ENCODE assay signal across 16 mouse cellular contexts in genomic region chrX:166673404-166673803, GRCm38 (mm10).
A peak's percentile ranks its signal among the peaks of the same experiment; 100 is the strongest.
DNase-seq lines count a peak whose midpoint lies in the region; ATAC-seq and TF ChIP-seq lines count a peak whose summit lies in the region.
"Had no signal": no experiment of that assay in that cellular context is flagged by ENCODE, and none has a peak within 500 bp of the region (broad histone marks: within the 10 kb centered on the region; RNA-seq: fewer than 3 reads in every experiment).

No protein-coding gene starts in this region.

- H3K9ac ChIP-seq in heart, embryonic 11.5 days (ENCODE audit: low read depth, low read length) = no peak overlapping the region
- H3K9ac ChIP-seq in intestine, postnatal 0 days (ENCODE audit: low read depth, low read length) = no peak overlapping the region
- H3K9ac ChIP-seq: embryonic facial prominence, embryonic 12.5 days; forebrain, embryonic 15.5 days; heart, embryonic 15.5 days; hindbrain, embryonic 15.5 days had no signal

- no peak overlapping the region for H3K4me3 ChIP-seq in heart, embryonic 11.5 days (ENCODE audit: low read depth, low read length)
- H3K4me3 ChIP-seq in olfactory bulb, adult 2 months (ENCODE audit: insufficient read depth, low read depth, low read length) = no peak overlapping the region
- H3K4me3 ChIP-seq in intestine, postnatal 0 days (ENCODE audit: low read depth, low read length) = no peak overlapping the region
- H3K4me3 ChIP-seq: embryonic facial prominence, embryonic 12.5 days; forebrain, embryonic 15.5 days; heart, embryonic 10.5 days; heart, embryonic 15.5 days; hindbrain, embryonic 15.5 days had no signal

- no peak for ATAC-seq in heart, embryonic 11.5 days (replicated peaks; ENCODE audit: insufficient number of reproducible peaks, low FRiP score, low TSS enrichment)
- ATAC-seq in intestine, postnatal 0 days = no peak
- ATAC-seq: forebrain, embryonic 15.5 days had no signal

- H3K4me2 ChIP-seq in heart, embryonic 11.5 days = no peak overlapping the region
- no peak overlapping the region for H3K4me2 ChIP-seq in intestine, postnatal 0 days (replicated peaks; ENCODE audit: low read depth)
- H3K4me2 ChIP-seq: embryonic facial prominence, embryonic 12.5 days; forebrain, embryonic 15.5 days; heart, embryonic 15.5 days; hindbrain, embryonic 15.5 days had no signal

- no peaks in the 10 kb centered on the region for H3K36me3 ChIP-seq in heart, embryonic 11.5 days (ENCODE audit: control insufficient read depth, insufficient read depth, low read length)
- no peaks in the 10 kb centered on the region for H3K36me3 ChIP-seq in intestine, postnatal 0 days (ENCODE audit: control insufficient read depth, insufficient read depth)
- H3K36me3 ChIP-seq: embryonic facial prominence, embryonic 12.5 days; forebrain, embryonic 15.5 days; heart, embryonic 10.5 days; heart, embryonic 15.5 days; hindbrain, embryonic 15.5 days had no signal

- no peaks in the 10 kb centered on the region for H3K9me3 ChIP-seq in heart, embryonic 11.5 days (replicated peaks; ENCODE audit: control insufficient read depth, low read length)
- no peaks in the 10 kb centered on the region for H3K9me3 ChIP-seq in intestine, postnatal 0 days (ENCODE audit: control insufficient read depth)
- H3K9me3 ChIP-seq: embryonic facial prominence, embryonic 12.5 days; forebrain, embryonic 15.5 days; heart, embryonic 10.5 days; heart, embryonic 15.5 days; hindbrain, embryonic 15.5 days had no signal

- 62% methylated on average over 3 of the region's 3 CpGs for WGBS in heart, embryonic 11.5 days (ENCODE audit: insufficient replicate concordance)
- 49% methylated on average over 3 of the region's 3 CpGs for WGBS in olfactory bulb, adult 2 months
- WGBS in intestine, postnatal 0 days = 78% methylated on average over 3 of the region's 3 CpGs

- no peaks in the 10 kb centered on the region for H3K27me3 ChIP-seq in heart, embryonic 11.5 days (ENCODE audit: control insufficient read depth, insufficient read depth, low read length)
- no peaks in the 10 kb centered on the region for H3K27me3 ChIP-seq in intestine, postnatal 0 days (replicated peaks; ENCODE audit: control insufficient read depth, insufficient read depth, low read length)
- H3K27me3 ChIP-seq: forebrain, embryonic 15.5 days; heart, embryonic 15.5 days; hindbrain, embryonic 15.5 days had no signal

- H3K4me1 ChIP-seq in heart, embryonic 11.5 days (ENCODE audit: control insufficient read depth, insufficient read depth, low read length) = no peaks in the 10 kb centered on the region
- H3K4me1 ChIP-seq in olfactory bulb, adult 2 months (ENCODE audit: control insufficient read depth, insufficient read depth, low read length) = no peaks in the 10 kb centered on the region
- H3K4me1 ChIP-seq in intestine, postnatal 0 days (replicated peaks; ENCODE audit: control insufficient read depth, insufficient read depth, low read length) = no peaks in the 10 kb centered on the region
- H3K4me1 ChIP-seq: embryonic facial prominence, embryonic 12.5 days; forebrain, embryonic 15.5 days; heart, embryonic 10.5 days; heart, embryonic 15.5 days; hindbrain, embryonic 15.5 days had no signal

- peak; percentile 85 for DNase-seq in heart, adult 11 months
- DNase-seq in right cerebral cortex, adult 18-20 months = peak; percentile 17
- DNase-seq in right cerebral cortex, postnatal 10 days (ENCODE audit: low spot score in 2 of 2) = no peak
- DNase-seq in cerebellum, adult 9-11 months = no peak
- DNase-seq: adrenal gland, postnatal 10 days; cerebellum, adult 18-20 months; cerebellum, postnatal 10 days; gastrocnemius, postnatal 14 days had no signal

- TF ChIP-seq POLR2A in olfactory bulb, adult 2 months (IDR thresholded peaks at IDR 0.05; ENCODE audit: insufficient read depth, low read depth, low read length) = no peak

- no peak overlapping the region for H3K27ac ChIP-seq in heart, embryonic 11.5 days (ENCODE audit: low read depth, low read length)
- peak overlapping the region; percentile 56 for H3K27ac ChIP-seq in olfactory bulb, adult 2 months (ENCODE audit: insufficient read depth, low read depth, low read length)
- H3K27ac ChIP-seq in intestine, postnatal 0 days (ENCODE audit: low read depth, low read length) = no peak overlapping the region
- H3K27ac ChIP-seq: embryonic facial prominence, embryonic 12.5 days; forebrain, embryonic 15.5 days; heart, embryonic 10.5 days; heart, embryonic 15.5 days; hindbrain, embryonic 15.5 days had no signal

- no peak for TF ChIP-seq CTCF in olfactory bulb, adult 2 months (IDR thresholded peaks at IDR 0.05; ENCODE audit: insufficient read depth, low read depth, low read length)
- TF ChIP-seq CTCF in intestine, postnatal 0 days (IDR thresholded peaks at IDR 0.05; ENCODE audit: low read depth) = no peak

Comparison
In these comparisons a context has a peak if more than half of its experiments do, and no peak if none do; other contexts are left out.
1. DNase-seq: peak in heart, adult 11 months (single experiment) and right cerebral cortex, adult 18-20 months (single experiment); none in right cerebral cortex, postnatal 10 days (0 of 2) and cerebellum, adult 9-11 months (single experiment).